Mouse (Mus musculus) NIH3T3 (cell line): Measurements from ENCODE around the gene Trim63.

Experiments
- DNase-seq: peaks from one replicate; pipeline ENCODE4 v3.0.0-alpha.2; 2012; ENCODE audit warnings: low read depth

Trim63 gene

GRCm38 (mm10) chr4:134370649-134371221, 55.8 kb downstream of the Trim63 start:
- no peak for DNase-seq

- no peak for DNase-seq
These were observed 56.5 kb downstream of the Trim63 start for GRCm38 (mm10) chr4:134371316-134371855.

GRCm38 (mm10) chr4:134372294-134372747, 57.4 kb downstream of the Trim63 start:
- DNase-seq, result peak; percentile 66

- no peak for DNase-seq
These were observed 58.4 kb downstream of the Trim63 start for GRCm38 (mm10) chr4:134373295-134373694.

- no peak for DNase-seq
These were observed 59.4 kb downstream of the Trim63 start for GRCm38 (mm10) chr4:134374306-134374705.

GRCm38 (mm10) chr4:134378089-134378615, 63.2 kb downstream of the Trim63 start:
- no peak for DNase-seq
